Mouse (Mus musculus): Measurements from ENCODE around the gene Zranb2. TPM values are rescaled to one million over a fixed set of nuclear protein-coding genes. Genes with fewer than 3 reads are reported as not detected.

Zranb2 gene
- polyA plus RNA-seq, 1 experiment = 12.0 TPM

DNA sequence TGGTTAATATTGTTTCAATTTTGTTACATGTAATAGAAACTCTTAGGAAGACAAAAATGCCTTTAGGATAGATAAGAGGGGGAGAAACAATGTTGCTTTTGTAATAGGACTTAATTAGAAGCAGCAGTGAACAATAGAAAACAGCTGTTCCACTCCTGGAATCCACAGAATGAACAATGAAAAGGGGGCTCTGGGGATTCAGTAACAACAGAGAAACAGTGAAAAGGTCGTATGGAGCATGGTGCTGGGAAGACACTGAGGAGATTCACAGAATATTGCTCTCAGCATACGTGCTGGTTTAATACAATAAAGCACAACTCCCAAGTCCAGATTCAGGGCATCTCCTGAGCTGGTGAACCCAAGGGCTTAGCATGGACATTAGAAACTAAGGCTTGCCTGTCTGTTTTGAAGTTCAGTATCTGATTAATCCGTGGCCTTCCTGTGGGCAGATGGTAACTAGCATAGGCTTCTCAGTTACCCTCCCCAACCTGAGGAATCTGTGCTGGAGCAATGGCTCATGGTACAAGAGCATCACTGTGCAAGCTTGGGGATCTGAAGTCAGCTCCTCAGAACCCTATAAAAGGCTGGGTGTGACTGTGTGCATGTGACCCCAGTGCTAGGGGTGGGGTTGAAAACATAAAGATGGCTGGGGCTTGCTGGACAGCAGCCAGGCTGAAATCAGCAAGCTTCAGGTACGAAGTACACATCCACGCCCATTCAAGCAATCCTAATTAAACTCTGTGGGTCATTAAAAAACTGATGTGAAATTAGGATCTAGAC is 48.9 kb downstream of the Zranb2 start:
- Histone ChIP-seq H3K4me3 (no peak overlapping the region), H3ac (ENCODE audit: control insufficient read depth, insufficient read length) (no peak overlapping the region), H3K36me3 (ENCODE audit: control insufficient read depth, insufficient read depth) (no peaks in the 10 kb centered on the region), H3K27me3 (ENCODE audit: control insufficient read depth, insufficient read depth, insufficient read length) (no peaks in the 10 kb centered on the region), H3K4me2 (ENCODE audit: low read depth) (no peak overlapping the region), H3K79me2 (ENCODE audit: control insufficient read depth, insufficient read depth) (no peaks in the 10 kb centered on the region)
- TF ChIP-seq TCF3 (IDR thresholded peaks at IDR 0.05; ENCODE audit: insufficient read length, low read depth) (no peak), MYOG (IDR thresholded peaks at IDR 0.05; ENCODE audit: control insufficient read depth in 1 of 3, insufficient read depth in 1 of 3, insufficient read length in 2 of 3, low read depth in 2 of 3) (no peak), REST (IDR thresholded peaks at IDR 0.05; ENCODE audit: insufficient read depth, insufficient read length) (no peak), USF1 (IDR thresholded peaks at IDR 0.05; ENCODE audit: low read depth) (no peak), MYOD1 (IDR thresholded peaks at IDR 0.05; ENCODE audit: control insufficient read depth in 1 of 3, insufficient read length in 2 of 3, low read depth in 2 of 3) (no peak), SRF (IDR thresholded peaks at IDR 0.05; ENCODE audit: control insufficient read depth, insufficient read length, low read depth) (no peak), MAX (IDR thresholded peaks at IDR 0.05; ENCODE audit: low read depth) (no peak), POLR2A (IDR thresholded peaks at IDR 0.05; ENCODE audit: insufficient read length, low read depth) (no peak), E2F4 (IDR thresholded peaks at IDR 0.05; ENCODE audit: insufficient read depth) (no peak), POLR2AphosphoS2 (IDR thresholded peaks at IDR 0.05; ENCODE audit: insufficient read length, low read depth) (no peak), TCF12 (IDR thresholded peaks at IDR 0.05; ENCODE audit: insufficient read depth, poor library complexity, severe bottlenecking) (no peak), CEBPB (IDR thresholded peaks at IDR 0.05; ENCODE audit: insufficient read depth, poor library complexity, severe bottlenecking) (no peak)

- Histone ChIP-seq H3K4me2 (ENCODE audit: low read depth) (no peak overlapping the region), H3K27me3 (ENCODE audit: control insufficient read depth, insufficient read depth, insufficient read length) (no peaks in the 10 kb centered on the region), H3K4me3 (no peak overlapping the region), H3K79me2 (ENCODE audit: control insufficient read depth, insufficient read depth) (no peaks in the 10 kb centered on the region), H3K36me3 (ENCODE audit: control insufficient read depth, insufficient read depth) (no peaks in the 10 kb centered on the region), H3ac (ENCODE audit: control insufficient read depth, insufficient read length) (no peak overlapping the region)
- TF ChIP-seq MYOG (IDR thresholded peaks at IDR 0.05; ENCODE audit: control insufficient read depth in 1 of 3, insufficient read depth in 1 of 3, insufficient read length in 2 of 3, low read depth in 2 of 3) = no peak
- TF ChIP-seq POLR2A (IDR thresholded peaks at IDR 0.05; ENCODE audit: insufficient read length, low read depth) = no peak
- TF ChIP-seq REST (IDR thresholded peaks at IDR 0.05; ENCODE audit: insufficient read depth, insufficient read length) = no peak
- TF ChIP-seq TCF3 (IDR thresholded peaks at IDR 0.05; ENCODE audit: insufficient read length, low read depth) = no peak
- no peak for TF ChIP-seq CEBPB (IDR thresholded peaks at IDR 0.05; ENCODE audit: insufficient read depth, poor library complexity, severe bottlenecking)
- TF ChIP-seq MYOD1 (IDR thresholded peaks at IDR 0.05; ENCODE audit: control insufficient read depth in 1 of 3, insufficient read length in 2 of 3, low read depth in 2 of 3) = no peak
- no peak for TF ChIP-seq TCF12 (IDR thresholded peaks at IDR 0.05; ENCODE audit: insufficient read depth, poor library complexity, severe bottlenecking)
- TF ChIP-seq SRF (IDR thresholded peaks at IDR 0.05; ENCODE audit: control insufficient read depth, insufficient read length, low read depth) = no peak
- TF ChIP-seq MAX (IDR thresholded peaks at IDR 0.05; ENCODE audit: low read depth) = no peak
- no peak for TF ChIP-seq E2F4 (IDR thresholded peaks at IDR 0.05; ENCODE audit: insufficient read depth)
- no peak for TF ChIP-seq USF1 (IDR thresholded peaks at IDR 0.05; ENCODE audit: low read depth)
- TF ChIP-seq POLR2AphosphoS2 (IDR thresholded peaks at IDR 0.05; ENCODE audit: insufficient read length, low read depth) = no peak
Observed at GRCm38 (mm10) chr3:157597837-157598379, 63.9 kb downstream of the Zranb2 start.

Other genes starting within 250 kb of the Zranb2 start
- not detected for gene Ptger3, start 32.7 kb downstream of the Zranb2 start, polyA plus RNA-seq (2012; fragmentation: generic; extraction: Trizol)